Mouse (Mus musculus) limb, embryonic 15.5 days (tissue): ENCODE results near the gene Gm11549. TPM values are rescaled to one million over a fixed set of nuclear protein-coding genes. Genes with fewer than 3 reads are reported as not detected.

ENCODE experiments used
- microRNA-seq: library from miRNA; unstranded; fragments of <30 nt; microRNA quantifications from one replicate; pipeline ENCODE4, GENCODE M21; 2016
- polyA plus RNA-seq: library from polyadenylated mRNA; unstranded; fragments of >200 nt; fragmentation: Nextera tagmentation; extraction: Ambion mirVana; gene quantifications from 2 replicates; pipeline ENCODE4 v1.2.1, GENCODE M21; 2015

Gene Gm11549
- polyA plus RNA-seq, 1 experiment from 2014 or later = 0.06 TPM

Small RNA genes lying within 50 kb of the gene (microRNA-seq; reads per million reads assigned to microRNA genes)
- not detected for gene Mir7009

Other genes starting within 250 kb of the Gm11549 start
- 540 and 661 TPM in 2 replicates for gene Anxa5, start 45.9 kb downstream of the Gm11549 start, polyA plus RNA-seq
- gene 1810062G17Rik, start 45.9 kb downstream of the Gm11549 start, polyA plus RNA-seq = 2.2 and 2.4 TPM in 2 replicates
- gene Exosc9, start 30.8 kb upstream of the Gm11549 start, polyA plus RNA-seq = 52.3 and 55.8 TPM in 2 replicates
- gene Ccna2, start 50.3 kb upstream of the Gm11549 start, polyA plus RNA-seq = 130 and 132 TPM in 2 replicates
- gene Bbs7, start 91.7 kb upstream of the Gm11549 start, polyA plus RNA-seq = 14.0 and 15.1 TPM in 2 replicates
- gene Trpc3, start 168.4 kb upstream of the Gm11549 start, polyA plus RNA-seq = 2.2 and 2.5 TPM in 2 replicates